Mouse (Mus musculus) intestine, postnatal 0 days (tissue): ENCODE measurements at regions not wholly inside any gene's neighbourhood (a gene's known extent, or its start where the extent isn't known, plus 50 kb on each side); places are given as distances from the start of the nearest gene placed in this dataset.

ENCODE experiments used
- ATAC-seq: fragments of 200-750 bp; cut with Nextera tagmentation; 2 replicates; pipeline ENCODE4 v1.8.0; 2017; ENCODE audit warnings: mild to moderate bottlenecking, moderate TSS enrichment, moderate library complexity
- H3K27ac ChIP-seq: fragments of 300-500 bp; sonication (generic); 2 replicates; pipeline ENCODE4 v1.5.1; 2014; ENCODE audit warnings: mild to moderate bottlenecking, low read depth, low read length, moderate library complexity
- H3K27me3 ChIP-seq: fragments of 300-500 bp; sonication (generic); replicated peaks from 2 replicates; pipeline ENCODE4 v1.6.1; 2014; ENCODE audit warnings: low read length, mixed read lengths; ENCODE audit not compliant: control insufficient read depth, insufficient read depth
- H3K36me3 ChIP-seq: fragments of 300-500 bp; sonication (generic); 2 replicates; pipeline ENCODE4 v1.6.1; 2014; ENCODE audit warnings: mild to moderate bottlenecking, moderate library complexity; ENCODE audit not compliant: control insufficient read depth, insufficient read depth
- H3K4me1 ChIP-seq: fragments of 300-500 bp; sonication (generic); replicated peaks from 2 replicates; pipeline ENCODE4 v1.6.1; 2014; ENCODE audit warnings: antibody characterized with exemption, low read length, mixed read lengths; ENCODE audit not compliant: control insufficient read depth, insufficient read depth
- H3K4me2 ChIP-seq: fragments of 300-500 bp; sonication (generic); replicated peaks from 2 replicates; pipeline ENCODE4 v1.6.1; 2014; ENCODE audit warnings: low read depth, mild to moderate bottlenecking, moderate library complexity
- H3K4me3 ChIP-seq: fragments of 300-500 bp; sonication (generic); 2 replicates; pipeline ENCODE4 v1.5.1; 2014; ENCODE audit warnings: low read depth, low read length
- H3K9ac ChIP-seq: fragments of 300-500 bp; sonication (generic); 2 replicates; pipeline ENCODE4 v1.6.1; 2014; ENCODE audit warnings: mild to moderate bottlenecking, low read depth, low read length
- H3K9me3 ChIP-seq: fragments of 300-500 bp; sonication (generic); 2 replicates; pipeline ENCODE4 v1.6.1; 2016; ENCODE audit warnings: mixed run types; ENCODE audit not compliant: control insufficient read depth
- CTCF ChIP-seq: sonication (generic); IDR thresholded peaks from 2 replicates; pipeline ENCODE4 v1.5.1; 2016; ENCODE audit warnings: low read depth, mild to moderate bottlenecking, control low read depth, antibody characterized with exemption, moderate library complexity
- WGBS: fragments of 180-500 bp; shearing (Covaris S2); extraction: QIAGEN DNeasy Blood & Tissue Kit; methylation state at CpG from one replicate; pipeline ENCODE4 v1.1.7; 2014; 5-methylcytosine and 5-hydroxymethylcytosine counted together

GRCm38 (mm10) chr8:117894861-117895260 is 93.1 kb upstream of the Mphosph6 start:
- Histone ChIP-seq H3K4me1 (no peaks in the 10 kb centered on the region), H3K9me3 (no peaks in the 10 kb centered on the region), H3K4me3 (no peak overlapping the region), H3K27me3 (no peaks in the 10 kb centered on the region), H3K27ac (no peak overlapping the region), H3K4me2 (no peak overlapping the region), H3K36me3 (no peaks in the 10 kb centered on the region), H3K9ac (no peak overlapping the region)
- ATAC-seq = no peak
- WGBS = 64% methylated on average over 8 of the region's 8 CpGs
- TF ChIP-seq CTCF = no peak

DNA sequence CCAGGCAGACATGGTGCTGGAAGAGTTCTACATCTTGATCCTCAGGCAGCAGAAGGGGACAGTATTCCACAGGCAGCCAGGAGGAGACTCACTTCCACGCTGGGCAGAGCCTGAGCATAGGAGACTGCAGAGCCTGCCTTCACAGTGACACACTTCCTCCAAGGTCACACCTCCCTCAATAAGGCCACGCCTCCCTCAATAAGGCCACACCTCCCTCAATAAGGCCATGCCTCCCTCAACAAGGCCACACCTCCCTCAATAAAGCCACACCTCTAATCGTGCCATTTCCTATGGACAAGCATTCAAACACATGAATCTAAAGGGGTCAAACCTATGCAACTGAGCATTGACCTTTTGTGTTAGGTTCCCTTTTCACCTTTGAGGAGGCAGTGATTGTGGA is 88.5 kb upstream of the Mphosph6 start:
- Histone ChIP-seq H3K27ac (no peak overlapping the region), H3K36me3 (no peaks in the 10 kb centered on the region), H3K9me3 (no peaks in the 10 kb centered on the region), H3K4me1 (no peaks in the 10 kb centered on the region), H3K4me2 (no peak overlapping the region), H3K27me3 (no peaks in the 10 kb centered on the region), H3K4me3 (no peak overlapping the region), H3K9ac (no peak overlapping the region)
- 0 out of 2 replicates have a peak, but pooled peaks have one; percentile 38 for ATAC-seq
- WGBS = 65% methylated on average over 3 of the region's 3 CpGs
- no peak for TF ChIP-seq CTCF

GRCm38 (mm10) chr8:117881414-117881973 is 79.8 kb upstream of the Mphosph6 start:
- ATAC-seq = no peak
- no peak overlapping the region for H3K9ac ChIP-seq
- no peaks in the 10 kb centered on the region for H3K27me3 ChIP-seq
- H3K9me3 ChIP-seq = no peaks in the 10 kb centered on the region
- no peak overlapping the region for H3K4me2 ChIP-seq
- TF ChIP-seq CTCF = no peak
- no peak overlapping the region for H3K27ac ChIP-seq
- no peaks in the 10 kb centered on the region for H3K4me1 ChIP-seq
- H3K36me3 ChIP-seq = no peaks in the 10 kb centered on the region
- no peak overlapping the region for H3K4me3 ChIP-seq
- 57% methylated on average over 8 of the region's 8 CpGs for WGBS

- no peak for ATAC-seq
- no peaks in the 10 kb centered on the region for H3K4me1 ChIP-seq
- H3K4me2 ChIP-seq = no peak overlapping the region
- no peaks in the 10 kb centered on the region for H3K27me3 ChIP-seq
- H3K9ac ChIP-seq = no peak overlapping the region
- H3K36me3 ChIP-seq = no peaks in the 10 kb centered on the region
- 73% methylated on average over 13 of the region's 13 CpGs for WGBS
- no peak overlapping the region for H3K4me3 ChIP-seq
- H3K27ac ChIP-seq = no peak overlapping the region
- no peak for TF ChIP-seq CTCF
- no peaks in the 10 kb centered on the region for H3K9me3 ChIP-seq
Observed at GRCm38 (mm10) chr8:117880279-117880975, 78.7 kb upstream of the Mphosph6 start.

GRCm38 (mm10) chr8:117873611-117874010 is 71.9 kb upstream of the Mphosph6 start:
- no peak for TF ChIP-seq CTCF
- Histone ChIP-seq H3K27ac (no peak overlapping the region), H3K36me3 (no peaks in the 10 kb centered on the region), H3K4me2 (no peak overlapping the region), H3K9ac (no peak overlapping the region), H3K27me3 (no peaks in the 10 kb centered on the region), H3K4me3 (no peak overlapping the region), H3K9me3 (no peaks in the 10 kb centered on the region), H3K4me1 (no peaks in the 10 kb centered on the region)
- no peak for ATAC-seq
- whole genome bisulfite sequencing = 84% methylated on average over 4 of the region's 4 CpGs

- no peaks in the 10 kb centered on the region for H3K9me3 ChIP-seq
- H3K4me2 ChIP-seq = no peak overlapping the region
- no peak overlapping the region for H3K27ac ChIP-seq
- H3K36me3 ChIP-seq = no peaks in the 10 kb centered on the region
- no peaks in the 10 kb centered on the region for H3K27me3 ChIP-seq
- H3K4me1 ChIP-seq = no peaks in the 10 kb centered on the region
- ATAC-seq = no peak
- TF ChIP-seq CTCF = no peak
- H3K4me3 ChIP-seq = no peak overlapping the region
- WGBS = 70% methylated on average over 2 of the region's 2 CpGs
- no peak overlapping the region for H3K9ac ChIP-seq
Observed at GRCm38 (mm10) chr8:117867138-117867537, 65.4 kb upstream of the Mphosph6 start.
